Mouse (Mus musculus) cerebellum, postnatal 14 days (tissue): Measurements from ENCODE around the gene Gm10309.
"Not testable (repeated sequence)": the region's sequence is repeated elsewhere in the genome, so short reads cannot be mapped to it uniquely, and the experiment has no call there.

Source experiments
- DNase-seq, 2 experiments: peaks; one replicate each; pipeline ENCODE4 v3.0.0; 2021; ENCODE audit warnings: mixed read lengths in 2 of 2

Gene Gm10309

DNA sequence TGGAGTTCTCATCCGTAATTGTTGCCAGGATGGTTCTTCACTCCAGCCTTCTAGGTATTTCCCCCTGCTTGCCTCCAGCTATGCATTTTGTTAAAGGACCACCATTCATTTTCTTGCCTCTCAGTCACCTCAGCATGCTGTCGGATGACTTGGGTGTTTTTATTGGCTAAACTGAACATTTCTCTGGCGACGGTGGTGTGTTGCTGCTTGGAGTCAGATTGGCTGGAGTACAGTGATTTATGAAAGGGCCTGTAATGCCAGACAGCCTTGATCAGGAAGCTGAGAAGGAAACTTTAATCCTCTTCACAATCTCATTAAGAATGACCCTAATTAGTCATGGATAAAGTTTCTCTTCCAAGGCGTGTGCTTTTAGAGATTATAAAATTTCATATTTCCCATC is 4.8 kb upstream of the Gm10309 start:
- DNase-seq, result no peak

DNA sequence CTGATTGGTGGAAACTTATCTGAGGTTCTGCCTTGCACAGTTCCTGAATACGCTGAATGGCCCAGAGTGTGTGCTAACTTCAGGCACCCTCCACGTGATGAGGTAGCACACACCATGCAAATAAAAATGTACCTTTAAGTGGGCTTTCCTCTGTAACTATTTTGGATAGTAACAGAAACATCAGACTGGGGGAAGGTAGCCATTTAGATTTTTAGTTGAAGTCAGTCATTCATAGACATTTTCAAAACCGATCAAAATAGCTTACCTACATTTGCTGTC is 3.1 kb upstream of the Gm10309 start:
- DNase-seq, result no peak

DNA sequence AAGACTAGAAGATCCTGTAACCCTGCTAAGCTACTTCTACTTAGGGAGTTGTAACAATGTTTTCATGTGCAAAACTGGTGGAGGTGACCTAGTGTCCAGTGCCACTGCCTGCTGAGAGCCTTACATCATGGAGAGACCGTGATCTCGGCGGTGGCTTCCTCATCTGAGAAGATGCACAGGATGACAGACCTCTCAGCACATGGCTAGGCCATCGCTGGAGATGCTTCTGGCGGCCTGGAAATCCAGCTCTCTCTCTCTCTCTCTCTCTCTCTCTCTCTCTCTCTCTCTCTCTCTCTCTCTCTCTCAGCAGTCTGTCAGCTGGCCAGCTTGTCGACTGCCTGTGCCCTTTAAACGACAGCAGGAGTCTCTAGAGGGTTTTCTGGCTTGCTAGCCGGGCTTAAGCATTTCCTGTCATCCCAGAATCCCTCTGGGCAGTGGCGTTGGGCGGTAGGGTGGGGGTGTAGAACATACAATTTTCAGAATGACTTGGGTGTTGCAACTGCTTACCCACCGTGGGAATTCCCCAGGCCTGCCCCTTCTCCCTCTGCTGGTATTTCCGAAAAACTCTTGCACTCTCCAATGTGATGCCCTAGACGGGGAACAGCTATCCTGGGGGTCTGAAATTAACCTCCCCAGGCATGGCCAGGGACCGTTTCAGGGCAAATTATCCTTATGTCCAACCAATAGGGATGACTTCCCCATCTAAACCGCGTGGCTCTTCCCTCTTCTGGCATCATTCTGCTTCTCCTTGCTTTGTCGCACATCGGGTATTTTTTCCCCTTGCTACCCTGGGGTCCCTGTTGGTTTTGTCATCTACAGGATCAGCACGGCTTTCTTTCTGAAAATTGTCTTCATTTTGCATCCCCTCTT is 2.5 kb upstream of the Gm10309 start:
- DNase-seq, result peak in 1 of 2 experiments; percentile 33

DNA sequence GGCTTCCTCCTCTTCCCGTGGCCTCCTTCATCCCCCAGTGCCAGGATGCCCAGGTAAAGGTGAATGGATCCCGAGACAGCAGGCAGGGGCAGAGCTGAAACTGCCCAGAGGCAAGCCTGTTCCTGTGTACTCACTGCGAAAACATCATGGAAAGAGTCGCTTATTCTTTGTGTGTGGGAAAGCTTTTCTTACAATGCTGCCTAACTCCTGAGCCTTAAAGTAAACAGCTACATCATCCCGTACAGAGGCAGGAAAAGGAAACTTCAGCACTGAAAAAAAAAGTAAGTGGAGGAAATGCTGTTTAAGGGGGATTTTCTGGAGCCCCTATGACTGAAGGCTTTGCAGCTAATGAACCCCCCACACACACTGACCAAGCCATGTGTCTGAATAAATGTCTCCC is 1.8 kb upstream of the Gm10309 start:
- DNase-seq, result no peak

DNA sequence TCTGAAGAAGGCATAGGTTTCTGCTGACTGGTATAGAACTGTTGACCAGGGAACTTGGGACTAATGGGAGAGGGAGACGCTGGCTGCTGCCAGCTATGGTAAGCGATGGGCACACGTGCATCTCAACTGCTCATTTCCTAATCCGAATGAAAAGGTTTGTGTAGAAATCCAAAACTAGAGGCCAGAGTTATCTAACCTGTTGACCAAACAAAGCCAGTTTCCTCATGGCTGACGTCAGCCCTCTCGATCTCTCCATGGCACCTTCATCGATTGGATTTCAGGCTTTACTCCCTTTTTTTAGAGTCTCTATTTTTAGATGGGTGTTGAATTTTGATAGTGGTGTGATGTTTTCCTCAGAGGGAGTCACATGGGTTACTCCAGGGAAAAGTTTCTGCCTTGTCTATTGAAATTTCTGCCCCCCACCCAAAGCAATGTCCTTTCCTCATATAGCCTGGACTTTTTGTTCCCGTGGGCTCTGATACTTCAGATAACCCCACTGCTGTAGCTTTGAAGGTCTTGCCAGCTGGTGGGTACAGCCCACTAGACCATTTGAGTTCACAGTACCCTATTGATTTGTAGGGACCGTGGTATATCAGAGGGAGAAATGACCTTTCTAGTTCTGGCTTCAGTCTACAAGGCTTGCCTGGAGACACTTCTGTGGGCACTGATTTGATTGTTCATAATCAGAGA is 1.7 kb downstream of the Gm10309 start:
- DNase-seq, result no peak

DNA sequence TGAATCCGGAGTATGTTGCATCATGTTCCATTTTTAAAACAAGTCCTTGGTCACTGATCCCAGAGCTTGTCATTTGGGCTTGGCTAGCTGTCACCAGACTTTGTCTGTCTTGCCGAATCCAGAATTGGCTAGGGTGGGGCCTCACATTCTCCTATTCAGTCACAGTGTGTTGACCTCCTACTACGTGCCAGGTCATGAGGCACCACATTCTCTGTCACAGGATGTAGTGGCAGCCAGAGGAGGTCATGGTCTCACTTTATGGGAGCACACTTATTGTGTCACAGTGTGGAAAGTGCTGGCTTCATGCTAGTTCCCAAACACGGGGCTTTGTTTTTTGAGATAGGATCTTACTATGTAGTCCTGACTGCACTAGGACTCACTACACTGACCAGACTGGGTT is 3.6 kb downstream of the Gm10309 start:
- DNase-seq, result no peak

DNA sequence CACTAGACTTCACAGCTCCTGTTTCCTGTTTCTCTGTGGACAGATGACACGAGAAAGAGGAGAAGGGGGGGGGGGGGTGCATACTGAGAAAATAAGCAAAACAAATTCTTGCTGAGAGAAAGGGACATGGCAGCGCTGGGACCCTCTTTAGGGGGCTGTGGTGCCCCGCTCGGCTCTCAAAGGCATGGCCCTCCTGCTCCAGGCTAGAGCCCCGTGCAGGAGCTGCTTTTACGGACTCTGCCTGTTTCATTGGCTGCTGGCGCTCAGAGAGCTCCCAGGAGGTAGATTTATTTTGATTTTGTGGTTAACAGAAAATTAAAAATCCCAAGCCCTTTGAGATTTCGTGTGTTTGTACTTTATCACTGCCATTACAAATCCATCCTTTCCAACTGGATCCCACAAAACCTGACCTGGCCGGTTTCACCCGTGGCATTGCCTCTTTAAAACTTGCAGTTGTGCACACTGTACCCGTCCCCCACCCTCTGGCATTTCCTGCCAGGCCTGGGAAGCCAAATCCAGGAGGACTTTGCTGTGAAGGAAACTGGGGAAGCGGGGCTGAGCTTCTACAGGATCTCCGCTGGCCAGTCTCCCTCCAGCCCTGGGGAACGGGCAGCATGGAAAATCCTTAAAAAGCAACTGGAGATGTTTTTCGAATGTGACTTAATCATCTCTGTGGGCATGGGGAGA is 5.5 kb downstream of the Gm10309 start:
- no peak for DNase-seq

DNA sequence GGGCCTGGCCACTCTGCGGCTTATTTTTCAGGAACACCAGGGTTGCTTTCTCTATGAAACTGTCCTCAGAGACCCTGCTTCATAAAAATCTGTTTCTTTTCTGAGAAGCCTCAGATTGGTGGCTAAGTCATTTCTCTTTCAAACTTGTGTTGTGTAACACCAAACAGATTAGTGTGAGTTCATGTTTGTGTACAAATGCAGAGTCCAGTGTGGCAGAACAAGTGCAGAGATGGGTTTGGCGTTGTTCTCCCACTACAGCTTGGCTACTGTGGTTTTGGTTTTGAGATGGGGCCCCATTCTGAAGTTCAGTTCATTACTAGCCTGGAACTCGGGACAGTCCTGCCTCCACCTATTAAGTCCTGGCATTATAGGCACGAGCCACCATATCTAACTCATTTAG is 7.7 kb downstream of the Gm10309 start:
- no peak for DNase-seq

DNA sequence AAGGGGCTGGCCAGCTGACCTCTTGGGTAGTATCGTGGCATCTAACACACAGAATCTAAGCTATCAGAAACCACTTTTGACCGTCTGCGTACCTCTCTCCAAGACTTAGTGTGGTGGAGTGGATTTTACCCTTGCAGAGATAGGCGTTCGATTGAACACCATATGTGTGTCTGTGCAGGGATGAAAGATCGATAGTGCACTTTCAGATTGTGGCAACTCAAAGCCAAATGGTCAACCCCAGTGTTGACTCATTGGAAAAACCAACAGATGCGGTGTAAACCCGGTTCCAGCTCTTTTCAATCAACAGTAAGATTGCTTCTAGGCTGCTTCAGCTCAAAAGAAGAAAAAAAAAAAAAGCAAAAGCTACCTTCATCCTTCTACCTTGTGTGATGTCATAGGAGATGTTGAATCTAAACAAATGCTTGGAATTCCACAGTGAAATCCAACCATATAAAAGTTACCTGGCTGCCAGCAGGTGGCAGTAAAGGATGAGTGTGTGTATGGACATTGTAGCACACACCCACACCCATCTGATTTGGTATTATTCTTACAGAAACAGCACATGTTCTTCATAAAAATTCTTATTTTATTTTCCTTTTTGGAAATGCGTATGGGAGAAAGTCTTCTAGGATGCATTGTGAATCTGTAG is 8.8 kb downstream of the Gm10309 start:
- peak; percentile 71 to 74 for DNase-seq

DNA sequence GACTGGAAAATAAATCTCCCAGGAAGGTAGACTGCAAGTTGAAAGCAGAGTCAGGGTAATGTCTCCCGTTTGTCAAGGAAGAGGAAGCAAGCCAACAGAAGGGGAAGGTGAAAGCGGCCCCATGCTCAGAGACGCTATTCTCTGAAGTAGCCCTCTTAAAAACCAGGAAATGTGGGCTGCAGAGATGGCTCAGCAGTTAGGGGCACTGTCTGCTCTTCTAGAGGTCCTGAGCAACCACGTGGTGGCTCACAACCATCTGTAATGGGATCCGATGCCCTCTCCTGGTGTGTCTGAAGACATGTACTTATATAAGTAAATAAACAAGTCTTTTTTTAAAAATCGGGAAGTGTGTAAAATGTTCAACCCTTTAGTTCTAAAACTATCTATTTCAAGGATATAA is 10.1 kb downstream of the Gm10309 start:
- no peak for DNase-seq

DNA sequence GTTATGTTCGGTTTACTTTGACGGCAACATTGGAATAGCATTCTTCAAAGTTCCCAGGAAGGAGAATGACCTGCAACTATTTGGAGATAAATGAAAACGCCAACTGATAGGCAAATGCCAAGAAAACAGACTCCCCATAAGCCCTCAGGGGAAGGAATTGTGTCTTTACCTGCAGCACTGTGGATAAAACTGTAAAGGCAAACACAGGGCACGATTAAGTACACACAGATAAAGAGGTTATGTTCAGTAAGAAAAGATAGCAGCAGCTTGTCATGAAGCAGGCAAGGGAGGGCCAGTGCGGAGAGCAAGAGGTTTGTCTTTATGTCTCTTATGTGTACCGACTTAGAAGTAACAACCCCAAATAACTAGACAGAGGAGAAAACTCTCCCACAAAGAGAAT is 10.5 kb downstream of the Gm10309 start:
- DNase-seq, result no peak

DNA sequence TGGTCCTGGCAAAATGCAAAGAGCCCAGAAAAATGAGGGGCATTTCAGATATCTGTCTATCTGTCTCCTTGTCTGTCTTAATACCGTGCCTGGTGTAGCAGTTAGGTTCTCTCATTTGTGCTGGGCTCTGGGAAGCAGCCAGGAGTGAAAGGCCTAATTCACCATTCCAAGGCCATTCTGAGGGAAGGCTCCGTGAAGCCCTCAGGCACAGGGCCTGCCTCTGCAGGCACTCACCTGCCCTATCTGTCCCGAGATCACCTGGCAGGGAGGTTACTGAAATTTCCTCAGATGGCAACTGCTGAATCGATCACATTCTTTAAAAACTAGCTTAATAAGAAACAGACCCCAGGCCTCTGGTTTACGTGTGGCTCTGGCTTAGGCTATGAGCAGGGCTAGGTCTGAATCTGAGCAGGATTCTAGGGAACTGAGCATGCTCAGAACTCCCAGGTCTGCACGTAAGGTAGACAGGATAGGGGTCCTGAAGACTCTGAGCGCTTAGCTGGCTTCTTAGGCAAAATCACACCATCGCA is 11.1 kb downstream of the Gm10309 start:
- DNase-seq, result no peak

DNA sequence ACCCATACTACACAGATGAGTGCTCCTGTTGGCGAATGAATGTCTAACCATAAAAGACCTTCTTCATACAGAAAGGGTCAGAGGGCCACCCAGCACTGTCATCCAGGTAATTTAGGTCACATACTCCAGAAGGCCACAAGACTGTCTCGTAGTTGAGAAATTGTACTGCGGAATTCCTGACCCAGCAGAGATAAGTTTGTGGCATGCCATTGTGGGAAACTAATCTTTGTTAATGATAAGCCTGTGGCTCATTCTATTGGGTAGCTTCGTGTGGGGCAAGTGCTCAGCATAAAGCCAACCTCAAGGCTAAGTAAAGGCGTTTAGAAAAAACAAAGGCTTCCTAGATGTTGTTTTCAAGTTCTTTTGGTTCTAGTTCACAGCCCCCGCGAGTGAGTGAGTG is 12.7 kb downstream of the Gm10309 start:
- no peak for DNase-seq

DNA sequence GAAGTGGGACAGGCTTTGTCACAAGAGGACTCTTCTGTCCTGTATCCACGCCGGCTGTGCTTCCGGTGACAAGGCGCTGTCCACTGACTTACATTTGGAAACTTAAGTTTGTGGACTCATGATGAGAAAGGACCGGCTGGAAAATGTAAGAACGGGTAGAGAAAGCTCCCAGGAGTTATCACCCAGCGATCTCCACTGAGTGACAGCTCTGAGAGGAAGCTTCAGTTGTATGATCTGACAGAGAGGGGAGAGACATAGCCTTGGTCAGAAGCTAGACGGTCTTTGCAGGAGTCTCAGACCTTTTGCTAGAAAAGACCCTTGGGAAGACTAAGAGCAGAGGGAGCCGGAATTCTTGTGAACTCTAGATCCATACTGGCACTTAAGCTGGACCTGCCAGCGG is 15.2 kb downstream of the Gm10309 start:
- no peak for DNase-seq

DNA sequence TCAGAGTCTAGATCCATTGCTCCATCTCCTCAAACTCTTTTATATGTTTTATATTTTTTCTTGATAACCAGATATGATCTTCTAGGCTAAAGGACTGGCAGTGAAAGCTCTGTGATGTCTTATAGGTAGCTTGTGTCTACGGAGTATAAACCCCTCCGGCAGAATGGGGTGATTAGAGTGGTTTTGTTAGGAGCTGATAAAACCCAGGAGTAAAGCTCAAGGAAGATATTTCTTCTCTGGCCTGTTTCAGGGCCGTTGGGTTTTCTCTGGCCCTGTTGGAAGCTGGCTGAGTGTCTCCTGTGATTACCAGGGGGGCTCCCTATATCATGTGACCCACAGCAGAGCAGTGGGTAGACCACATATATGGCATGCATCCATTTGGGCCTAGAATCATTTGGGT is 17.6 kb downstream of the Gm10309 start:
- DNase-seq, result no peak

DNA sequence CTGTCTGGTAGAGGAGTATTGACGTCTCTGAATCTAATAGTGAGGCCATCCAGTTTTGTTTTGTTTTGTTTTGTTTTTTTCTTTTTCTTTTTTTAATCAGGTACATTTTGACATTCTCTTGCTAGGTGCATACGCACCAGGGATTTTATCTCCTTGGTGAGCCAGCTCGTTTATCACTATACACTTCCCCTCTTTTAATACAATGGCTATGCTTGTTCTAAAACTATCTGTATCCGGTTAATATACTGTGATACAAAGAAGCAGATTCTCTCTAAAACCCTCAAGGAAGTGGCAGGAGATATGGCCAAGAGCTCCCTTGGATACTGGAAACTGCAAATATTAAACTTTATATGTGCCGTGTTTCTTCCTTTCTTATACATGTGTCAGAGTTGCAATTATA is 18.4 kb downstream of the Gm10309 start:
- DNase-seq, result no peak

DNA sequence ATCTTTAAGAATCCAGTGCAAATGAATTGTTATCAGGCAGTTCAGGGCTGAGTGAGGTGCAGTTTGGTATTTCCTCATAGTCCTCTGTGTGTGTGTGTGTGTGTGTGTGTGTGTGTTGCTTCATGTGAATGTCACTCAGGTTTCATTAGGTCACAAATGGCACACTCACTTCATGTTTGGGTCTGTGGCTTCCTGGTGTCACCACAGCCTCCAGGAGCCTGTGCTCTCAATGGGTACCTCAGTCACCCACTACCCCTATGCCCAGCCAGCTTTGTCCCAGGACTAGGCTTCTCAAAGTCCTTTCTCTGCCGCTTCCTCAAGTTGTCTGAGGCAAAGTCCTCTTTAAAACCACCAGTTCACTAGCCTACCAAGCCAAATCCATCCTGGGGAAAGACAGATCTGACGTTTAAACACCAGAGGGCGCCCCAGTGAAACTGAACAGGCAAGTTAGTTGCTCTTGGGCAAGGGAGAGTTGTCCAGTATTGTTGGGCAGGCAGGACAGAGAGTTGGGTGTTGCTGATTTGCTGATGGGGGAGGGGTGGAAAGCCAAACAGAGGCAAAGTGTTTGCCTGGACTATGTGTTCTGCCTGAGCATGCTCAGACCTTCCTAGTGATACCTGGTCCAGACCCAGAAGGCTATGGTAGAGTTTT is 20.8 kb downstream of the Gm10309 start:
- DNase-seq, result peak; percentile 87 to 91

DNA sequence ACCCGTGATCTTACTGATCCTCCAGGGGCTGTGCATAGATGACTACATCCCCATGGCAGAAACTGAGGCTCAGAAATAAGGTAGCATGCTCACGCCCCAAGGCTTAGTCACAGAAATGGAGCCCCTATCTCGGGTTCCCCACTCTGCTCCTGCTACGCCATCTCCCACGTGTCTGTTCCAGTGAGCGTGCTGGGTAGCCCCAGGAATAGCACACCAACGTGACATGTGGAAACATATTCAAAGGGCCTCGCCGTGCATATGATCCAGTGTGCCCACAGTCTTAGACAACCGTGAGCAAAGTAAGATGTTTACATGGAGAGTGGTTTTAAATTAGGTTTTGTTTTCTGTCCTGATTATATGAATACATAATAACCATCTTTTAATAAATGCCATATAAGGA is 22.4 kb downstream of the Gm10309 start:
- DNase-seq, result no peak

DNA sequence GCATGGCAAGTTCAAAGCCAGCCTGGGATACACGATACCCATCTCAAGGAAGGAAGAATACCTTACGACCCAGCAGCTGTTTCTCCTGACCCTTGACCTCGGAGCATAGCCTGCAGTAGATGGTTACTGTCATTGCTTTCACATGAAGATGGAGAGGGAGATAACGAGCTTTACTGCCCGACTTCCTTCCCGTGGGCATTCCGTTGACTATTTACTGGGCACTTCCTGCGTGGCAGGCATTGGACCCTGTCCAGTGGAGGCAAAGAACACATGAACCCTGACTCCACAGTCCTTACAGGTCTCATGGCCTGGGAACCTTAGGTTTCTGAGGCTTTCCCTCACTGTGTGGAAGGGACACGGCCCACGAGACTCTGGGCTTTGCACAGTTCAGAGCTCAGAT is 25.6 kb downstream of the Gm10309 start:
- no peak for DNase-seq

DNA sequence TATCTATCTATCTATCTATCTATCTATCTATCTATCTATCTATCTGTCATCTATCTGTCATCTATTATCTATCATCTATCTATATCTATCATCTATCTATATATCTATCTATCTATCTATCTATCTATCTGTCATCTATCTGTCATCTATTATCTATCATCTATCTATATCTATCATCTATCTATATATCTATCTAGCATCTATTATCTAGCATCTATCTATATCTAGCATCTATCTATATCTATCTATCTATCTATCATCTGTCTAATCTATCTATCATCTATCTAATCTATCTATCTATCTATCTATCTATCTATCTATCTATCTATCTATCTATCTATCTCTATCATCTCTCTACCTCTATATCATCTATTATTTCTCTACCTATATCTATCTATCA is 27.6 kb downstream of the Gm10309 start:
- not testable (repeated sequence) for DNase-seq

DNA sequence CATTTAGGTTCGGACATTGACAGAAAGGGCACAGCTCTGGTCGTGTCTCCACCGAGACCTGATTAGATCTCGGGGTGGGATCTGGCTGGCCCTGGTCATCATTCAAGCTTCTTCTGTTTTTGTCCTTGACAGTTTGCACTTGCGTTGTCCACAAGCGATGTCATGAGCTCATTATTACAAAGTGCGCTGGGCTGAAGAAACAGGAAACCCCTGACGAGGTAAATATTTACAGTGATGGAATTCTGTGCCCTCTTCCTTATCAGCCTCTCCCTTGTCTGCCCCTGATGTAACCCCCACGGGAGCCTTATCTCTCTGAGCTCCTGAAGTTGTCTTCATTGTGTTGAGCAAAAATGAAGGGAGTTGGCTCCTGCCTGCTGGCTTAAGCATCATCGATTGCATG is 28.4 kb downstream of the Gm10309 start:
- no peak for DNase-seq

DNA sequence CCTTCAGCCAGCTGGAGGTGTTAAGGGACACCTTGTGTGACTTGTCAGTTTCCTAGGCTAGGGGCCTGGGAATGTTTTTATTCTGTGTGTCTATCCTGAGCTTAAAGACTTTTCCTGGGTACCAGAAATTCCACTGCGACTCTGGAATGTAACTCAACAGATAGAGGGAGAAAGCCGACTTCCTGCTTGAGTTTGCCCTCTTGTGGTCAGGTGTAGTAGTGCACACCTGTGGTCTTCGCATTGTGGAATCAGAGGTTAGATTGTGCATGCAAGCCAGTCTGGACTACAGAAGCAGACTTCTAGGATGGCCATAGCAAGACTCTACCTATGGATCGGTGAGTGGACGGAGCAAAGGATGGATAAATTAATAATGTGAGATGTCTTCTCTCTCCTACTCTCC is 33.3 kb downstream of the Gm10309 start:
- DNase-seq, result peak; percentile 89 to 90

DNA sequence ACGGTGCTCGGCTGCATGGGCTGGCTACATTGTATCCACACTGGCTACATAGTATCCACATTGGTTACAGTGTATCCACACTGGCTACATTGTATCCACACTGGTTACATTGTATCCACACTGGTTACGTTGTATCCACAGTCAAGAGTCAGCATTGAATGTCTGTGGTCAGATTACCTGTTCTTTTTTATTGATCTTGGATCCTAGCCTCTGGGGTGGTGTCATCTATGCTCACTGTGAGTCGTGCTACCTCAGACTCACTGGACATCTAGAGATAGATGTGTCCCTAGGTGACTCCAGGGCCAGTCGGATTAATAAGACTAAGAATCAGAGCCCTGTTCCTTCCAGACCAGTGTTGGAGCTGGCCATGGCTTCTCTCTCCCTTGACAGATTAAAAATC is 34.9 kb downstream of the Gm10309 start:
- DNase-seq, result no peak
